14 mouse cellular contexts compared by ENCODE assay signal in the genomic region with DNA sequence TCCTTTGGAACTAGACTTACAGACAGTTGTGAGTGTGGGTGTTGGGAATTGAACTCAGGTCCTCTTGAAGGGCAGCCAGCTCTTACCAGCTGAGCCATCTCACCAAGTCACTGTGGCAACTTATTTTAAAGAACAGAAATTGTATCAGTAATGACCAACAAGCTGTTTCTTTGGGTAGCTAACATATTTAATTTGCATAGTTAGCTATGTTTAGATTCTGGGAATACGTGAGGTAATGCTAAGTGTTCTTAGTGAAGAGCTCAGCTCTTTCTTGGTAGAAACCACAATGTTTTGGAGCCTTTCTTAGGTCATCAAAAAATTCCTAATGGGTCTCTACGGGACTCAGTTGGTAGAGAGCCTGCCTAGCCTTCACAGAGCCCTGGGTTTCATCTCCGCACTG.
"Had no signal": no experiment of that assay in that cellular context is flagged by ENCODE, and none has a peak within 500 bp of the region (broad histone marks: within the 10 kb centered on the region; RNA-seq: fewer than 3 reads in every experiment).

No protein-coding gene starts in this region.

- H3K27ac ChIP-seq: kidney, postnatal 0 days; layer of hippocampus, adult 2 months; limb, embryonic 15.5 days; liver, embryonic 12.5 days; midbrain, embryonic 12.5 days; stomach, embryonic 15.5 days had no signal

- ATAC-seq: intestine, postnatal 0 days; liver, embryonic 12.5 days had no signal

- H3K4me3 ChIP-seq: layer of hippocampus, adult 2 months; liver, embryonic 12.5 days; stomach, embryonic 15.5 days had no signal

- H3K4me2 ChIP-seq: limb, embryonic 15.5 days; liver, embryonic 12.5 days; stomach, embryonic 15.5 days had no signal

- DNase-seq: kidney, adult 8-10 months; kidney, postnatal 4 days; left cerebral cortex, postnatal 4 days; lung, embryonic 14.5 days; lung, postnatal 14 days; right cerebral cortex, postnatal 14 days; thymus, postnatal 4 days had no signal

- H3K9ac ChIP-seq: limb, embryonic 15.5 days; liver, embryonic 12.5 days; lung, embryonic 14.5 days; midbrain, embryonic 12.5 days; stomach, embryonic 15.5 days had no signal

- H3K27me3 ChIP-seq: limb, embryonic 15.5 days; liver, embryonic 12.5 days; midbrain, embryonic 12.5 days; stomach, embryonic 15.5 days had no signal

- H3K9me3 ChIP-seq: limb, embryonic 15.5 days; liver, embryonic 12.5 days; midbrain, embryonic 12.5 days; stomach, embryonic 15.5 days had no signal

- H3K36me3 ChIP-seq: stomach, embryonic 15.5 days had no signal
